Mouse (Mus musculus): ENCODE data around the gene Ngfr.

Gene Ngfr

DNA sequence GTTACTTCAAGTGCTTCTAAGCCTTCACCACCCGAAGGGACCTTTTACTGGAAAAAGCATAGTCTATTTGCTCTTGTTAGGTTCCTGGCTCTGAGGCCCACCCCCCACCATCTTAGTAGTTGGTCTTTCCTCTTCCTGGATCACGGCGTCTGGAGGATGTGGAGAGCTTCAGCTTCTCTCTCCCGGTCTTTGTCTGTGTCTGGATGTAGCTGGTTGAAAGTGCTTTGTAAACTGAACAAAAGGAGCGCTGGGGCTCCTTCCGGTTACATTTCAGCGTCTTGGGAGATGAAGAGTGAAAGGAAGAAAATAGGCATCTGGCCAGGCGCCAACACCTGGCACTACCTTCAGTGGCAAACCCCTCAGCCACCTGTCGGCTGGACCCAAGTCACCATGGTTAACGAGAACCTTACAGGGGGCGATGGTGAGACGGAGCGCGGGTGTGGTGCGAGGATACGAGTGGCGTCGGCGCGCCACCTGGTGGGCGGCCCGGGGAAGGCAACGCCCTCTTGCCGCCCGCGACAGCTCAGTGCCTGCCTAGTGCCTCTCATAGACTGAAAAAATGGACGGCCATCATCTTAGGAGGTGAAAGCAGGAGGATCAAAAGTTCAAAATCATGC lies 67.0 kb downstream of the Ngfr start:
- in situ Hi-C loops (cut with MboI, MseI): loop anchor here (5.0 kb wide), 2 partner anchors 128 to 263 kb away; no protein-coding TSS in a partner anchor

GRCm38 (mm10) chr11:95519996-95520395 lies 67.5 kb downstream of the Ngfr start:
- in situ Hi-C loops (cut with MboI, MseI): loop anchor here (5.0 kb wide), 2 partner anchors 128 to 263 kb away; no protein-coding TSS in a partner anchor

DNA sequence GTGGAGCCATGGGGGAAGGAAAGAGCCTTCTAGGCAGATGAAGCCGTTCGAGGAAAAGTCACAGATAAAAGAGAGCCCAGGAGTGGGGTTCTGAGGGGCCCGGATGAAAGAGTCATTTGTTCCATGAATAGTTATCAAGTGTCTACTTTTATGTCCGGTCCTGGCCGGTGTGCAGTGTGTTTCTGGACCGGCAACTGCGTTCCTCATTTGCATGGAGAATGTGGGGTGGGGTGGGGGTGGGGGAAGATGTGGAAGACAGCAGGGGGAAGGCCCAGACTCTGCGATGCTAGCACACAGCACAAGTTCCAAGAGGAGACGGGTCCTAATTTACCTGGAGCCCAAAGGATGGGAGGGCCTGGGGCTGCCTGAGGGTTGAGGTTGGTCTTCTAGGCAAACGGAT lies 68.2 kb downstream of the Ngfr start:
- in situ Hi-C loops (cut with MboI, MseI): no loop called here
